Mouse (Mus musculus): ENCODE measurements around the gene Zfp428. TPM values are rescaled to one million over a fixed set of nuclear protein-coding genes. Genes with fewer than 3 reads are reported as not detected.

Zfp428 gene
- polyA plus RNA-seq, 1 experiment from 2014 or later, result 31.3 TPM

GRCm38 (mm10) chr7:24561450-24561849, 54.6 kb downstream of the Zfp428 start:
- WGBS, result 81% methylated on average over 4 of the region's 4 CpGs
- H3K36me3 ChIP-seq (ENCODE audit: control insufficient read depth, insufficient read depth, low read length), result peaks cover 60% of the 10 kb centered on the region
- ATAC-seq (ENCODE audit: low read depth), result no peak
- no peaks in the 10 kb centered on the region for H3K4me1 ChIP-seq (ENCODE audit: control insufficient read depth, insufficient read depth, low read length)
- no peak overlapping the region for H3K4me2 ChIP-seq (ENCODE audit: low read depth, low read length)
- H3K9ac ChIP-seq (ENCODE audit: low read depth, low read length), result no peak overlapping the region
- DNase-seq (ENCODE audit: low spot score), result no peak
- H3K4me3 ChIP-seq (ENCODE audit: low read depth, low read length), result no peak overlapping the region
- no peak overlapping the region for H3K27ac ChIP-seq (replicated peaks; ENCODE audit: low read depth, low read length)
- H3K9me3 ChIP-seq (ENCODE audit: control insufficient read depth, low read length), result no peaks in the 10 kb centered on the region
- H3K27me3 ChIP-seq (replicated peaks; ENCODE audit: control insufficient read depth, insufficient read depth, low read length), result no peaks in the 10 kb centered on the region

DNA sequence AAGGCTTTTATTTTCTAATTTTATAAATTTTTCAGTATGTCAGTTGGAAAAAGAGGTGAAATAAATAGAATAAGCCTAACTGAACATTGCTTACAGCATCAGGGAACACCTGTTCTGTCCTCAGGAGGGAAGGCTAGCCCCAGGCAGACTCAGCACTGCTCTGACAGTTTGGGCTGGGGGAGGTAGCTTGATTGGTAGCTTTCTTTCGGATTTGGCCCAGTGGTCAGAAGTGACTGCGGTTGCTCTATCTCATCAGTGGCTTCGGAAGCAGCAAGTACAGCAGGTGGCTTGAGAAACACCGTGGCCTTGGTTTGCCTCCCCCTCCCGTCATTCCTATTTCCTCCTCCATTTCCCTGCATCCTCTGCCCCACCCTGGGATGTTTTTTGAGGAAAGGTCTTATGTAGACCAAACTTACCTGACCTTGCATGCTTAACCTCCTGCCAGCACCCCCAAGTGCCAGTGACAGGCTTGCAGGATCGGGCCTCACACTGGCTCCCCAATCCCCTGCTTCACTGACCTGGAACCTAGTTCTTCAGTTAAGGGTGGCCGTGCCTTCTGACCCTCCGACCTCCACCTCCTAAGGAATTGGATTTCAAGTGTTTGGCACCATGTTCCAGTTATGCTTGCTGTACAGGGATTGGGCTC, 56.5 kb downstream of the Zfp428 start:
- DNase-seq (ENCODE audit: low spot score), result no peak
- Histone ChIP-seq H3K27me3 (replicated peaks; ENCODE audit: control insufficient read depth, insufficient read depth, low read length) (no peaks in the 10 kb centered on the region), H3K27ac (replicated peaks; ENCODE audit: low read depth, low read length) (no peak overlapping the region), H3K4me2 (ENCODE audit: low read depth, low read length) (no peak overlapping the region), H3K36me3 (ENCODE audit: control insufficient read depth, insufficient read depth, low read length) (peaks cover 74% of the 10 kb centered on the region), H3K4me3 (ENCODE audit: low read depth, low read length) (no peak overlapping the region), H3K4me1 (ENCODE audit: control insufficient read depth, insufficient read depth, low read length) (no peaks in the 10 kb centered on the region), H3K9ac (ENCODE audit: low read depth, low read length) (no peak overlapping the region), H3K9me3 (ENCODE audit: control insufficient read depth, low read length) (no peaks in the 10 kb centered on the region)
- 88% methylated on average over 8 of the region's 8 CpGs for WGBS
- no peak for ATAC-seq (ENCODE audit: low read depth)

DNA sequence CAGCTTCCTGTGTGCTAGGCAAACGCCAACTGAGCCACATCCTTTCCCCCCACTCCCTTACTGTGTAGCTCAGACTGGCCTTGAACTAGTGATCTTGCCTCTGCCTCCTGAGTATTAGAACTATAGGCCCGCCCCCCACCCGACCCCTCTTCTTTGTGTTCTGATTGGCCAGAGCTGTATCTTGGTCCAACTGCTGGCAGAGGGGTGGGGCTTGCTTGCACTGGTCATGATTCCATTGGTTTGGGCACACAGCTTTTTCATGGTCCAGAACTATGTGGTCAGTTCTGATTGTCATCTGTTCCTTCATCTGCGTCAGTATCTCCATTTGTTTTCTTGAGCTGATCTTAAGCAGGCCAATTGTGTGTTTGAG, 57.0 kb downstream of the Zfp428 start:
- ATAC-seq (ENCODE audit: low read depth), result no peak
- Histone ChIP-seq H3K36me3 (ENCODE audit: control insufficient read depth, insufficient read depth, low read length) (peaks cover 78% of the 10 kb centered on the region), H3K4me3 (ENCODE audit: low read depth, low read length) (no peak overlapping the region), H3K27ac (replicated peaks; ENCODE audit: low read depth, low read length) (no peak overlapping the region), H3K9me3 (ENCODE audit: control insufficient read depth, low read length) (no peaks in the 10 kb centered on the region), H3K27me3 (replicated peaks; ENCODE audit: control insufficient read depth, insufficient read depth, low read length) (no peaks in the 10 kb centered on the region), H3K4me2 (ENCODE audit: low read depth, low read length) (no peak overlapping the region), H3K9ac (ENCODE audit: low read depth, low read length) (no peak overlapping the region), H3K4me1 (ENCODE audit: control insufficient read depth, insufficient read depth, low read length) (no peaks in the 10 kb centered on the region)
- DNase-seq (ENCODE audit: low spot score), result no peak
- WGBS, result 82% methylated on average over 4 of the region's 4 CpGs

- H3K27me3 ChIP-seq (replicated peaks; ENCODE audit: control insufficient read depth, insufficient read depth, low read length), result no peaks in the 10 kb centered on the region
- H3K4me3 ChIP-seq (ENCODE audit: low read depth, low read length), result no peak overlapping the region
- ATAC-seq (ENCODE audit: low read depth) (peak; percentile 39), DNase-seq (ENCODE audit: low spot score) (peak; percentile 20)
- H3K4me1 ChIP-seq (ENCODE audit: control insufficient read depth, insufficient read depth, low read length), result no peaks in the 10 kb centered on the region
- peaks cover 80% of the 10 kb centered on the region for H3K36me3 ChIP-seq (ENCODE audit: control insufficient read depth, insufficient read depth, low read length)
- no peak overlapping the region for H3K9ac ChIP-seq (ENCODE audit: low read depth, low read length)
- no peak overlapping the region for H3K4me2 ChIP-seq (ENCODE audit: low read depth, low read length)
- H3K9me3 ChIP-seq (ENCODE audit: control insufficient read depth, low read length), result no peaks in the 10 kb centered on the region
- no peak overlapping the region for H3K27ac ChIP-seq (replicated peaks; ENCODE audit: low read depth, low read length)
- WGBS, result 65% methylated on average over 6 of the region's 6 CpGs
These were observed 57.9 kb downstream of the Zfp428 start for GRCm38 (mm10) chr7:24564607-24565265.

Other genes with a start within 250 kb of the Zfp428 start
- 6.2 and 9.2 TPM in 2 replicates for gene Zfp93, start 236.6 kb upstream of the Zfp428 start, polyA plus RNA-seq (2014; fragmentation: Nextera tagmentation; extraction: Ambion mirVana)
- 29.8 and 29.9 TPM in 2 replicates for gene Zfp61, start 205.8 kb upstream of the Zfp428 start, polyA plus RNA-seq (2014; fragmentation: Nextera tagmentation; extraction: Ambion mirVana)
- 8.5 and 12.1 TPM in 2 replicates for gene Zfp94, start 190.3 kb upstream of the Zfp428 start, polyA plus RNA-seq (2014; fragmentation: Nextera tagmentation; extraction: Ambion mirVana)
- gene Tescl, start 173.1 kb upstream of the Zfp428 start, polyA plus RNA-seq (2014; fragmentation: Nextera tagmentation; extraction: Ambion mirVana), result not detected in 2 replicates
- gene Lypd5, start 157.8 kb upstream of the Zfp428 start, polyA plus RNA-seq (2014; fragmentation: Nextera tagmentation; extraction: Ambion mirVana), result 2.4 and 4.9 TPM in 2 replicates
- gene Kcnn4, start 136.7 kb upstream of the Zfp428 start, polyA plus RNA-seq (2014; fragmentation: Nextera tagmentation; extraction: Ambion mirVana), result 4.1 and 5.8 TPM in 2 replicates
- gene Smg9, start 107.4 kb upstream of the Zfp428 start, polyA plus RNA-seq (2014; fragmentation: Nextera tagmentation; extraction: Ambion mirVana), result 17.6 and 19.9 TPM in 2 replicates
- gene Irgc1, start 54.7 kb upstream of the Zfp428 start, polyA plus RNA-seq (2014; fragmentation: Nextera tagmentation; extraction: Ambion mirVana), result 0.16 and 0.36 TPM in 2 replicates
- gene Plaur, start 44.5 kb upstream of the Zfp428 start, polyA plus RNA-seq (2014; fragmentation: Nextera tagmentation; extraction: Ambion mirVana), result 8.0 and 12.2 TPM in 2 replicates
- 2.6 and 2.8 TPM in 2 replicates for gene Cadm4, start 25.0 kb upstream of the Zfp428 start, polyA plus RNA-seq (2014; fragmentation: Nextera tagmentation; extraction: Ambion mirVana)
- gene AC161166.1, start 5.4 kb downstream of the Zfp428 start, polyA plus RNA-seq (2014; fragmentation: Nextera tagmentation; extraction: Ambion mirVana), result 0.19 and 0.22 TPM in 2 replicates
- gene Irgq, start 23.7 kb downstream of the Zfp428 start, polyA plus RNA-seq (2014; fragmentation: Nextera tagmentation; extraction: Ambion mirVana), result 11.4 and 12.0 TPM in 2 replicates
- 0.34 and 1.5 TPM in 2 replicates for gene Pinlyp, start 39.1 kb downstream of the Zfp428 start, polyA plus RNA-seq (2014; fragmentation: Nextera tagmentation; extraction: Ambion mirVana)
- 88.4 and 97.9 TPM in 2 replicates for gene Xrcc1, start 39.3 kb downstream of the Zfp428 start, polyA plus RNA-seq (2014; fragmentation: Nextera tagmentation; extraction: Ambion mirVana)
- gene Ethe1, start 80.5 kb downstream of the Zfp428 start, polyA plus RNA-seq (2014; fragmentation: Nextera tagmentation; extraction: Ambion mirVana), result 25.5 and 25.6 TPM in 2 replicates
- gene Zfp575, start 80.6 kb downstream of the Zfp428 start, polyA plus RNA-seq (2014; fragmentation: Nextera tagmentation; extraction: Ambion mirVana), result 4.3 and 4.6 TPM in 2 replicates
- gene Phldb3, start 103.8 kb downstream of the Zfp428 start, polyA plus RNA-seq (2014; fragmentation: Nextera tagmentation; extraction: Ambion mirVana), result 0.43 and 0.60 TPM in 2 replicates
- gene Lypd3, start 129.5 kb downstream of the Zfp428 start, polyA plus RNA-seq (2014; fragmentation: Nextera tagmentation; extraction: Ambion mirVana), result 24.7 TPM in 2 replicates
- not detected in 2 replicates for gene Tex101, start 169.7 kb downstream of the Zfp428 start, polyA plus RNA-seq (2014; fragmentation: Nextera tagmentation; extraction: Ambion mirVana)
- gene BC049730, start 202.2 kb downstream of the Zfp428 start, polyA plus RNA-seq (2014; fragmentation: Nextera tagmentation; extraction: Ambion mirVana), result not detected in 2 replicates
- gene Gm4763, start 219.9 kb downstream of the Zfp428 start, polyA plus RNA-seq (2014; fragmentation: Nextera tagmentation; extraction: Ambion mirVana), result not detected in 2 replicates